Mouse (Mus musculus) CH12.LX (cell line): Measurements from ENCODE around the gene Rreb1. TPM values are rescaled to one million over a fixed set of nuclear protein-coding genes. Genes with fewer than 3 reads are reported as not detected.

Experiments
- DNase-seq: peaks from one replicate; pipeline ENCODE4 v3.0.0-alpha.2; 2013; ENCODE audit errors: extremely low read depth
- H3K27ac ChIP-seq: 2 replicates; pipeline ENCODE4 v1.5.1; 2012; ENCODE audit warnings: low read depth, mild to moderate bottlenecking, control low read depth, moderate library complexity; ENCODE audit not compliant: insufficient read depth
- H3K27me3 ChIP-seq: replicated peaks from 2 replicates; pipeline ENCODE3; 2012; ENCODE audit warnings: inconsistent platforms
- H3K36me3 ChIP-seq, 2 experiments: replicated peaks in 1 of 2; 2 replicates each; pipeline versions ENCODE3 to v1.6.1; 2012; ENCODE audit warnings: inconsistent platforms in 1 of 2, low read length in 1 of 2, mild to moderate bottlenecking in 1 of 2, mixed read lengths in 1 of 2, moderate library complexity in 1 of 2; ENCODE audit not compliant: control insufficient read depth in 1 of 2, insufficient read depth in 1 of 2
- H3K4me1 ChIP-seq, 2 experiments: 2 replicates each; pipeline ENCODE4 v1.6.1; 2012; ENCODE audit warnings: inconsistent platforms in 1 of 2, moderate library complexity in 1 of 2; ENCODE audit not compliant: insufficient read depth in 2 of 2, control insufficient read depth in 1 of 2
- H3K4me2 ChIP-seq: 2 replicates; pipeline ENCODE4 v1.6.1; 2012; ENCODE audit warnings: low read depth, mild to moderate bottlenecking, control low read depth; ENCODE audit not compliant: poor library complexity, insufficient read depth, severe bottlenecking
- H3K4me3 ChIP-seq, 3 experiments: fragments of 150-350 bp in 1 of 3; sonication (generic) in 1 of 3; replicated peaks in 1 of 3; 2 replicates each; pipeline versions ENCODE3 to v1.5.1; 2011 to 2012; ENCODE audit warnings: low read depth in 2 of 3, low read length in 2 of 3, mild to moderate bottlenecking in 2 of 3, moderate library complexity in 2 of 3, control low read depth in 1 of 3, improper control_type of control experiment in 1 of 3, inconsistent platforms in 1 of 3, mixed read lengths in 1 of 3; ENCODE audit not compliant: poor library complexity in 1 of 3
- H3K79me2 ChIP-seq: replicated peaks from 2 replicates; pipeline ENCODE4 v1.6.1; 2012; ENCODE audit warnings: mild to moderate bottlenecking, moderate library complexity; ENCODE audit not compliant: control insufficient read depth, poor library complexity, insufficient read depth, severe bottlenecking; ENCODE audit errors: extremely low read depth
- H3K9ac ChIP-seq: 2 replicates; pipeline ENCODE4 v1.6.1; 2012; ENCODE audit warnings: low read depth, mild to moderate bottlenecking, control low read depth, moderate library complexity; ENCODE audit not compliant: insufficient read depth
- H3K9me3 ChIP-seq: replicated peaks from 2 replicates; pipeline ENCODE3; 2012; ENCODE audit warnings: low read length, inconsistent platforms, mixed read lengths
- BHLHE40 ChIP-seq: IDR thresholded peaks from 2 replicates; pipeline ENCODE4 v1.6.1; 2011; ENCODE audit warnings: mild to moderate bottlenecking, low read depth, low read length, improper control_type of control experiment
- CHD1 ChIP-seq: IDR thresholded peaks from 2 replicates; pipeline ENCODE4 v1.6.1; 2012; ENCODE audit warnings: low read depth, low read length, improper control_type of control experiment, inconsistent platforms
- ETS1 ChIP-seq: conservative IDR thresholded peaks from 2 replicates; pipeline ENCODE4 v1.6.1; 2012; ENCODE audit warnings: low read depth, mild to moderate bottlenecking, inconsistent platforms, low read length, improper control_type of control experiment, moderate library complexity
- JUND ChIP-seq: conservative IDR thresholded peaks from 2 replicates; pipeline ENCODE4 v1.6.1; 2011; ENCODE audit warnings: low read depth, low read length, improper control_type of control experiment
- MAX ChIP-seq: IDR thresholded peaks from 2 replicates; pipeline ENCODE4 v1.6.1; 2011; ENCODE audit warnings: low read length, improper control_type of control experiment
- MEF2A ChIP-seq: IDR thresholded peaks from 2 replicates; pipeline ENCODE4 v1.6.1; 2014; ENCODE audit warnings: low read depth, mild to moderate bottlenecking, inconsistent platforms, low read length, improper control_type of control experiment, borderline replicate concordance
- MXI1 ChIP-seq: IDR thresholded peaks from 2 replicates; pipeline ENCODE4 v1.6.1; 2011; ENCODE audit warnings: mild to moderate bottlenecking, low read depth, low read length, improper control_type of control experiment
- MYC ChIP-seq: IDR thresholded peaks from 2 replicates; pipeline ENCODE4 v1.6.1; 2011; ENCODE audit warnings: low read depth, mild to moderate bottlenecking, improper control_type of control experiment, low read length
- NELFE ChIP-seq: IDR thresholded peaks from 2 replicates; pipeline ENCODE4 v1.6.1; 2011; ENCODE audit warnings: low read depth, low read length, improper control_type of control experiment
- NRF1 ChIP-seq: IDR thresholded peaks from 2 replicates; pipeline ENCODE4 v1.6.1; 2014; ENCODE audit warnings: low read depth, mild to moderate bottlenecking, inconsistent platforms, low read length, improper control_type of control experiment, moderate library complexity
- SMC3 ChIP-seq: IDR thresholded peaks from 2 replicates; pipeline ENCODE4 v1.6.1; 2011; ENCODE audit warnings: low read depth, low read length, improper control_type of control experiment
- UBTF ChIP-seq: IDR thresholded peaks from 2 replicates; pipeline ENCODE4 v1.6.1; 2012; ENCODE audit warnings: low read depth, mild to moderate bottlenecking, inconsistent platforms, low read length, improper control_type of control experiment, moderate library complexity
- USF1 ChIP-seq: IDR thresholded peaks from 2 replicates; pipeline ENCODE4 v1.6.1; 2014; ENCODE audit warnings: low read depth, mild to moderate bottlenecking, inconsistent platforms, low read length, improper control_type of control experiment
- USF2 ChIP-seq: conservative IDR thresholded peaks from 2 replicates; pipeline ENCODE4 v1.6.1; 2011; ENCODE audit warnings: low read depth, low read length, improper control_type of control experiment
- dilution Hi-C: fragments of 300-500 bp; cut with MboI; formaldehyde crosslinking; loops from 2 replicates; pipeline ENCODE4 v1.14.3; 2020; ENCODE audit warnings: low sequenced_read_pairs; ENCODE audit not compliant: extremely low pct_unique_long_range_greater_than_20kb, extremely low pct_ligation_motif_present
- in situ Hi-C: fragments of 300-500 bp; cut with MboI; formaldehyde crosslinking; loops from 3 replicates; pipeline ENCODE4 v1.14.3; 2019; ENCODE audit warnings: low sequenced_read_pairs, low pct_ligation_motif_present, low pct_unique_long_range_greater_than_20kb, mixed read lengths
- polyA plus RNA-seq: library from polyadenylated mRNA; unstranded; fragments of >175 nt; gene quantifications from 2 replicates; pipeline ENCODE4 v1.2.1, GENCODE M21; 2012; ENCODE audit warnings: low read depth; ENCODE audit not compliant: insufficient read length
- total RNA-seq, 2 experiments: library from RNA; depleted of rRNA; stranded (reverse); fragments of 300-350 nt in 1 of 2; fragments of >200 nt in 1 of 2; gene quantifications; 2 replicates each; pipeline ENCODE4 v1.2.3; 2012 to 2014

Rreb1 gene
- total and polyA plus RNA-seq, 3 experiments = 1.0 to 10.2 (median 5.3) TPM

- no peak for TF ChIP-seq UBTF
- TF ChIP-seq MXI1 = no peak
- TF ChIP-seq ETS1 = no peak
- TF ChIP-seq NELFE = no peak
- TF ChIP-seq JUND = no peak
- TF ChIP-seq CHD1 = no peak
- no peak for TF ChIP-seq BHLHE40
- no peak for TF ChIP-seq USF2
- TF ChIP-seq SMC3 = no peak
- TF ChIP-seq MYC = no peak
- TF ChIP-seq NRF1 = no peak
- TF ChIP-seq USF1 = no peak
- TF ChIP-seq, all 38 proteins: peak for 0
- Histone ChIP-seq H3K27me3 (no peaks in the 10 kb centered on the region), H3K4me1 (no peaks in the 10 kb centered on the region), H3K27ac (no peak overlapping the region), H3K9me3 (no peaks in the 10 kb centered on the region), H3K79me2 (no peaks in the 10 kb centered on the region), H3K4me3 (no peak overlapping the region), H3K36me3 (peaks cover 65 to 90% of the 10 kb centered on the region in 2 experiments), H3K4me2 (no peak overlapping the region), H3K9ac (no peak overlapping the region)
- dilution Hi-C loops = no loop called here
- DNase-seq = no peak
- in situ Hi-C loops = no loop called here
Measured at GRCm38 (mm10) chr13:37895564-37896254, 117.5 kb downstream of the Rreb1 start.

GRCm38 (mm10) chr13:37896423-37896822, 118.2 kb downstream of the Rreb1 start:
- Histone ChIP-seq H3K27me3 (no peaks in the 10 kb centered on the region), H3K36me3 (peaks cover 71 to 91% of the 10 kb centered on the region in 2 experiments), H3K9ac (no peak overlapping the region), H3K4me1 (no peaks in the 10 kb centered on the region), H3K79me2 (no peaks in the 10 kb centered on the region), H3K4me2 (no peak overlapping the region)
- dilution Hi-C loops = no loop called here
- no peak for DNase-seq
- no peak for TF ChIP-seq MEF2A
- no peak for TF ChIP-seq MAX
- TF ChIP-seq, all 38 proteins: peak for 0
- Histone ChIP-seq H3K27ac (no peak overlapping the region), H3K9me3 (no peaks in the 10 kb centered on the region), H3K4me3 (no peak overlapping the region)
- in situ Hi-C loops = no loop called here
